Comparison of ENCODE assay signal across 9 mouse cellular contexts in genomic region chr12:71197671-71198070, GRCm38 (mm10).
DNase-seq lines count a peak whose midpoint lies in the region; ATAC-seq lines count a peak whose summit lies in the region.
"Had no signal": no experiment of that assay in that cellular context is flagged by ENCODE, and none has a peak within 500 bp of the region (broad histone marks: within the 10 kb centered on the region; RNA-seq: fewer than 3 reads in every experiment).

No protein-coding gene starts in this region.

- intact Hi-C loops in heart, postnatal 10 days (cut with DNase I) = loop anchor here (1.0 to 5.0 kb wide), 4 partner anchors 113 to 565 kb away; no protein-coding TSS in a partner anchor

- peak; percentile 13 to 29 for DNase-seq in cerebellum, adult 18-20 months
- DNase-seq in layer of hippocampus, adult 9-10 months (ENCODE audit: low spot score) = peak; percentile 25
- no peak for DNase-seq in layer of hippocampus, adult 9-11 months
- DNase-seq in MN1 (ENCODE audit: low spot score) = peak; percentile 47
- DNase-seq in heart, postnatal 10 days = peak; percentile 37 to 46
- no peak for DNase-seq in adrenal gland, postnatal 14 days
- DNase-seq in neural tube, embryonic 10.5 days (ENCODE audit: extremely low spot score, low spot score) = no peak
- DNase-seq: B cell, adult 2 months had no signal

- ATAC-seq in cerebellum, adult (ENCODE audit: insufficient number of reproducible peaks, low FRiP score, low TSS enrichment) = no peak

Comparison
In these comparisons a context has a peak if more than half of its experiments do, and no peak if none do; other contexts are left out.
1. DNase-seq: peak in cerebellum, adult 18-20 months (2 of 2), layer of hippocampus, adult 9-10 months (single experiment), MN1 (single experiment) and heart, postnatal 10 days (2 of 2); none in layer of hippocampus, adult 9-11 months (single experiment), adrenal gland, postnatal 14 days (single experiment) and neural tube, embryonic 10.5 days (single experiment).